Mouse (Mus musculus): ENCODE measurements around the gene Col6a5. TPM values are rescaled to one million over a fixed set of nuclear protein-coding genes. Genes with fewer than 3 reads are reported as not detected.

The Col6a5 gene
- total RNA-seq, 2 experiments from 2014 or later = 2.2 to 2.8 TPM

DNA sequence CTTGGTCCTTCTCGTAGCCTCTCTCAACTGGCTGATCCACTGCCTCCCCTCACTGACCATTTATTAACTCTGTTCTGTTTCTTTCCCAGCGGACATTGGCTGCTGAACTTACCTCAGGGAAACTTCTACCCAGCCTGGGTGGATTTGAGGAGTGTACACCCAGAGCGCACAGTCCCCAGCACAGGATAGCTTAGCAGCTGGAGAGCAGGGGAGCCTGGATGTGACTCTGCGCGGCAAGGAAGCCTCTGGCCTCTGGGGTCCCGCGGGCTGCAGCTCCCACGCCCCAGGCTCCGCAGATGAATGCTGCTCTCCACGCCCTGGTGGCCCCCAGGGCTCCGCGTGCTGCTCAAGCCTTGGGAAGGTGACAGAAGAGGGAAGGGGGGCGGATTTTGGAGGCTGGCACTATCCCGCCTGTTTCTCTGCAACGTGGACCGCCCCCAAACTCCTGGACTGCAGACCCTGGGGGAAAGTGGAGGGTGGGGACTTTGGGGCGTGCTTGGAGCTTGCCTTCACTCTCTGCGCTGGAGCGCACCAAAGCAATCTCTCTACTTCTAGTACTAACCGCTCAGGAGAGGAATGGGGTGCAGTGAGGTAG is 132.6 kb downstream of the Col6a5 start, which contains the start of gene Col6a6:
Col6a6 (minus strand) TSS at position 370 of the 595 bp plus-strand sequence.
- peak; percentile 48 to 68 for DNase-seq (ENCODE audit: low spot score in 2 of 2)

DNA sequence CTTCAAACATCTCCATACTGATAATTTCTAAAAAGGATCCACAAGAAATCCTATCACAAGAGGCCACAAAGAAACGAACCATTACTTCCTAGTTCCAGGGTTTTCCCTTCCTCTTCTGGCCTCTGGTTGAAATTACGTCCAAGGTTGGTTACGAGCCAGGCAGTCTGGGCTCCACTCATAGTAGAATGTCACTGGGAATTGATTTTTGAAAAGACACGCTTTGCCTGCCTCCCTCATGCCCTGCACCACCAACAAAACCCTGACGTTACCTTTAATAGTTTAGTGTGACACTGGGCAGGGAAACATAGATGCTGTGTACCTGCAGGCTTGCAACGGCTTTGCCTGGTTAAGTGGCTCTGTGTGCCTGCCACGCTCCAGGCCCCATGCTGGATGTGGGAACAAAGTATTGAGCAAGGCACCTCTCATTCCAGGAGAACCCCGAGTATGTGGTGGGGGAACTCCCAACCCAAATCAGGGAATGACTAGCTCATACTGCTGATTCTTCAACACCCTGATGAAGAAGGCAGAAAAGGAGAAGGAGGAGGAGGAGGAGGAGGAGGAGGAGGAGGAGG is 133.3 kb downstream of the Col6a5 start:
- DNase-seq (ENCODE audit: low spot score in 2 of 2) = peak; percentile 37 to 83

DNA sequence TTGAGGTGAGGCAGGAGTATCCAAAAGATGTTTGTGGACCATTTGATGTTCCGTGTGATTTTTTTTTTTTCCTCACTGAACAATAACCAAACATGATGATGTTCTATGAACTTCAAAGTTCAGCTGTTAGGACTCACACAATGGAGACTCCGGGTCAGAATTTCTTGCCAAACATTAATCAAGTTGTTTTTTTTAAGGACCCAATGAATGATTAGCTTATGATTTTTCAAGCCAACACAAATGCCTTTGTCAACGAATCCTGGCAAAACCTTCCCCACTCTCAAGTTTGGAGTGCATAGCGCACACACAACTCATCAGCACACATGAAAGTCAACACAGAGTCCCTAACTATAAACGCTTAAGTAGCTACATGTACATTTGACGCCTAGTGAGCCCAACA is 139.7 kb downstream of the Col6a5 start:
- DNase-seq (ENCODE audit: low spot score in 2 of 2) = no peak

DNA sequence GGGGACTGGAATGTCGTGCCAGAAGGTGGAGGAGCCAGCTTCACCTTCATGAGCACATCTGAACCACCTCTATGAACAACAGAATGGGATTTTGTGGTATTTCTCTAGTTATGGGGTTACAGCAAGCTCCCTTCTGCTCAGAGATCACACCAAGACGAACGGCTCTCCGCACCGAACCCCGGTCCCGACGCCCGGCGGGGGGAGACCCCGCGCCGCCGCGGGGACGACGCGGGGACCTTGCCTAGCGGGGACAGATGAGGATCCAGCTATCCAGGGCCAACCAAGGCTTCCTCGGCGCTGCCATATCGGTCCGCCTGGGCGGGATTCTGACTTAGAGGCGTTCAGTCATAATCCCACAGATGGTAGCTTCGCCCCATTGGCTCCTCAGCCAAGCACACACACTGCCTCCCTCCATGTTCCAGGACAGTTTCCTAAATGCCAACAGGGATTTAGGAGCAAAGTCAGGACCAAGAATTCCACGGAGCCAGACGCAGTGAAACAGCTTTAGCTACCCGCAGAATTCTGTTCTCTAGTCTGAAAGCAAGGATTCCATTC is 141.2 kb downstream of the Col6a5 start:
- no peak for DNase-seq (ENCODE audit: low spot score in 2 of 2)

DNA sequence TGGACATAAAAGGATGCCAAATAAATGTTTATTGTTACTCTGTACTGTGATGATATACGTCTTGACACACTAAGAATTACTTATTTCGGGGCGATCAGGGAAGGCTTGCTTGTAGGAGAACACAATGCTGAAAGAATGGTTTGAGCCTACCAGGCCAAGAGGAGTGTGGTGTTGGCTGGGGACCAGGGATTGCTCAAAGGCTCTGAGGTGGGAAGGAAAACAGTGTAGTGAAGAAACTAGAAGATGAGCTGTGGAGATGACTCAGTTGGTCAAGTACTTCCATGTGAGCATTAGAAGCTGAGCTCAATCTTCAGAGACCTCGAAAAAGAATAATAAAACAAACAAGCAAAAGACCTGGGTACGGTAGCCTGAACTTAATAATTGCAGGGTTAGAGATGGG is 146.0 kb downstream of the Col6a5 start:
- no peak for DNase-seq (ENCODE audit: low spot score in 2 of 2)

DNA sequence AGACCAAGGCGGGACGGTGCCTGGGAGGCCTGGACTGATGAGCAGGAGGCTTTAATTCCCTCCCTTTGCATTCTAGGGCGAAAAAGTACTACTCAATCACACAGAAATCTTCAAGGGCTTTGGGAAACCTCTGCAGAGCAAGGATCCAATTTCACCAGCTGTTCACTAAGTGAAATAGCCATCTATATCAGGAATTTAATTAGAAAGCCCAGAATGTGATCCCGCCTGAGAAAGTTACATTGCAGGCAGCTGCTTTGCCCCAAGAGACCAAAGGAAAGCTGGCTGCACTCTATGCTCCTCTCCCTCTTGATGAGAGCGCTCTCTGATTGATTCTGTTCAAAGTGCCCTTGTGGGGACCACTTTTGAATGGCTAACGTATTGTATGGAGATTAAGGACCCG is 149.0 kb downstream of the Col6a5 start:
- peak in 1 of 2 experiments; percentile 48 for DNase-seq (ENCODE audit: low spot score in 2 of 2)

DNA sequence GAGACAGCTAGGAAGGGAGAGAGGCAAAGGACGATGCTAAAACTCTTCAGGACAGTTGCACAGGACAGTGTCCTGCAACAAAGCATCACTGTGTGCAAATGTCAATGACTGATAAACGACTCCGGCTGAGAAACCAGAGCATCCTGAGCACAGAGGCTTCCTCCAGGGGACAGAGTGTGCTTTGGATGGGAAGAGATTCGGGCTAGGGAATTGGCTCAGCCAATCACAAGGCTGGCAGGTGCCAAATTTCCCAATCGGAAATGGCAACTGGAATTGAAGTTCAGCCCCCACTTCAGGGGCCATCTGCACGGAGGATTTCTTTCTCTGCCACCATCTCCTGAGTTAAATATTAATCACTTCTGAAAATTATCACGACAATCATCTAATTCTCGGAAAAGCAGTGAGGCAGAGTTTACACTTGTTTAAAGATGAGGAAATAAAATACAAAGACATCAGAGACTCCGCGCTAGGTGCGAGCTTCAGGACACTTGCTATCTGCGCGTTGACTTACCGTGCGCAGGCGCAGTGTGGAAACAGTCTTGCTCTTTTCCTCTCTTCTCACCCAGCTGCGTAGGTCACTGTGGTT is 151.4 kb downstream of the Col6a5 start:
- no peak for DNase-seq (ENCODE audit: low spot score in 2 of 2)

Other genes with a start within 250 kb of the Col6a5 start
- 100 to 1,000 TPM; 102 to 105 TPM for gene Col6a6, start 132.5 kb downstream of the Col6a5 start, total RNA-seq (2021)
- gene Col6a4, start 136.1 kb upstream of the Col6a5 start, total RNA-seq (2021) = under 1 TPM; 0.20 to 0.49 TPM
- gene Glyctk, start 197.5 kb upstream of the Col6a5 start, total RNA-seq (2021) = 1 to 10 TPM; 1.1 to 3.0 TPM
- 10 to 100 TPM; 60.3 to 62.5 TPM for gene Wdr82, start 210.3 kb upstream of the Col6a5 start, total RNA-seq (2021)
- 10 to 100 TPM; 16.7 to 20.8 TPM for gene Ppm1m, start 239.1 kb upstream of the Col6a5 start, total RNA-seq (2021)
- 100 to 1,000 TPM in 1 of 2 experiments, 10 to 100 TPM in 1; 92.7 to 105 TPM for gene Twf2, start 242.5 kb upstream of the Col6a5 start, total RNA-seq (2021)